Mouse (Mus musculus): ENCODE results near the gene Akr1b3.
A peak's percentile ranks its signal among the peaks of the same experiment; 100 is the strongest.

Gene Akr1b3

GRCm38 (mm10) chr6:34322121-34322520 is 4.8 kb upstream of the Akr1b3 start:
- DNase-seq (ENCODE audit: low spot score in 2 of 2): no peak

GRCm38 (mm10) chr6:34318636-34319035 is 1.4 kb upstream of the Akr1b3 start:
- DNase-seq (ENCODE audit: low spot score in 2 of 2): no peak

- DNase-seq (ENCODE audit: low spot score in 2 of 2): peak in 1 of 2 experiments; percentile 25
Measured at GRCm38 (mm10) chr6:34318172-34318571, 894 bp upstream of the Akr1b3 start.

GRCm38 (mm10) chr6:34313921-34314320 is 3.4 kb downstream of the Akr1b3 start:
- DNase-seq (ENCODE audit: low spot score in 2 of 2): peak in 1 of 2 experiments; percentile 27

GRCm38 (mm10) chr6:34313386-34313785 is 3.9 kb downstream of the Akr1b3 start:
- DNase-seq (ENCODE audit: low spot score in 2 of 2): peak in 1 of 2 experiments; percentile 30

- no peak for DNase-seq (ENCODE audit: low spot score in 2 of 2)
Measured at GRCm38 (mm10) chr6:34310023-34310595, 7.2 kb downstream of the Akr1b3 start.

GRCm38 (mm10) chr6:34309526-34309925 is 7.8 kb downstream of the Akr1b3 start:
- DNase-seq (ENCODE audit: low spot score in 2 of 2): no peak

GRCm38 (mm10) chr6:34306797-34307196 is 10.5 kb downstream of the Akr1b3 start:
- no peak for DNase-seq (ENCODE audit: low spot score in 2 of 2)

GRCm38 (mm10) chr6:34304675-34305241 is 12.5 kb downstream of the Akr1b3 start:
- peak; percentile 46 to 57 for DNase-seq (ENCODE audit: low spot score in 2 of 2)

- no peak for DNase-seq (ENCODE audit: low spot score in 2 of 2)
Measured at GRCm38 (mm10) chr6:34297055-34297454, 20.2 kb downstream of the Akr1b3 start.

- no peak for DNase-seq (ENCODE audit: low spot score in 2 of 2)
Measured at GRCm38 (mm10) chr6:34295437-34295836, 21.8 kb downstream of the Akr1b3 start.

- DNase-seq (ENCODE audit: low spot score in 2 of 2): peak; percentile 42 to 59
Measured at GRCm38 (mm10) chr6:34292882-34293487, 24.3 kb downstream of the Akr1b3 start.

- no peak for DNase-seq (ENCODE audit: low spot score in 2 of 2)
Measured at GRCm38 (mm10) chr6:34292196-34292881, 24.9 kb downstream of the Akr1b3 start.

GRCm38 (mm10) chr6:34290681-34291080 is 26.6 kb downstream of the Akr1b3 start:
- DNase-seq (ENCODE audit: low spot score in 2 of 2): no peak

- peak in 1 of 2 experiments; percentile 17 for DNase-seq (ENCODE audit: low spot score in 2 of 2)
Measured at GRCm38 (mm10) chr6:34290091-34290490, 27.2 kb downstream of the Akr1b3 start.

- peak; percentile 61 to 71 for DNase-seq (ENCODE audit: low spot score in 2 of 2)
Measured at GRCm38 (mm10) chr6:34288098-34288497, 29.2 kb downstream of the Akr1b3 start.

- DNase-seq (ENCODE audit: low spot score in 2 of 2): no peak
Measured at GRCm38 (mm10) chr6:34286841-34287240, 30.4 kb downstream of the Akr1b3 start.

GRCm38 (mm10) chr6:34278385-34278784 is 38.9 kb downstream of the Akr1b3 start:
- DNase-seq (ENCODE audit: low spot score in 2 of 2): no peak

- DNase-seq (ENCODE audit: low spot score in 2 of 2): peak; percentile 21 to 57
Measured at GRCm38 (mm10) chr6:34277665-34278064, 39.6 kb downstream of the Akr1b3 start.

- DNase-seq (ENCODE audit: low spot score in 2 of 2): peak; percentile 11 to 43
Measured at GRCm38 (mm10) chr6:34274346-34274745, 42.9 kb downstream of the Akr1b3 start.

GRCm38 (mm10) chr6:34273073-34273472 is 44.2 kb downstream of the Akr1b3 start:
- no peak for DNase-seq (ENCODE audit: low spot score in 2 of 2)

- no peak for DNase-seq (ENCODE audit: low spot score in 2 of 2)
Measured at GRCm38 (mm10) chr6:34272462-34272861, 44.8 kb downstream of the Akr1b3 start.

GRCm38 (mm10) chr6:34270717-34271116 is 46.6 kb downstream of the Akr1b3 start:
- no peak for DNase-seq (ENCODE audit: low spot score in 2 of 2)
